Mouse (Mus musculus) MEL (cell line): Measurements from ENCODE around the gene Dnaic2.

ENCODE experiments used
- CHD1 ChIP-seq: IDR thresholded peaks from 2 replicates; pipeline ENCODE4 v1.6.1; 2012; ENCODE audit warnings: low read depth, mild to moderate bottlenecking, inconsistent platforms, low read length, improper control_type of control experiment
- CTCF ChIP-seq, 3 experiments: IDR thresholded peaks in 2 of 3; conservative IDR thresholded peaks in 1 of 3; 2 replicates each; pipeline ENCODE4 v1.5.1; 2011 to 2012; ENCODE audit warnings: low read length in 3 of 3, low read depth in 2 of 3, mild to moderate bottlenecking in 2 of 3, improper control_type of control experiment in 1 of 3, inconsistent platforms in 1 of 3, mixed read lengths in 1 of 3, moderate library complexity in 1 of 3; ENCODE audit not compliant: control insufficient read depth in 1 of 3, insufficient read depth in 1 of 3, poor library complexity in 1 of 3, severe bottlenecking in 1 of 3
- E2F4 ChIP-seq: IDR thresholded peaks from 2 replicates; pipeline ENCODE4 v1.6.1; 2011; ENCODE audit warnings: low read depth, low read length, improper control_type of control experiment, borderline replicate concordance
- EP300 ChIP-seq, 2 experiments: IDR thresholded peaks; 2 replicates each; pipeline ENCODE4 v1.6.1; 2011; ENCODE audit warnings: improper control_type of control experiment in 2 of 2, low read length in 2 of 2, low read depth in 1 of 2, mild to moderate bottlenecking in 1 of 2
- GATA1 ChIP-seq: IDR thresholded peaks from 2 replicates; pipeline ENCODE4 v1.6.1; 2011; ENCODE audit warnings: low read depth, low read length, improper control_type of control experiment
- HCFC1 ChIP-seq: IDR thresholded peaks from 2 replicates; pipeline ENCODE4 v1.6.1; 2012; ENCODE audit warnings: low read depth, mild to moderate bottlenecking, inconsistent platforms, low read length, improper control_type of control experiment, moderate library complexity
- JUND ChIP-seq: IDR thresholded peaks from 2 replicates; pipeline ENCODE4 v1.6.1; 2011; ENCODE audit warnings: low read depth, mild to moderate bottlenecking, improper control_type of control experiment, low read length
- MAFK ChIP-seq: IDR thresholded peaks from 2 replicates; pipeline ENCODE4 v1.6.1; 2011; ENCODE audit warnings: low read depth, mild to moderate bottlenecking, low read length, improper control_type of control experiment, borderline replicate concordance
- POLR2A ChIP-seq, 2 experiments: IDR thresholded peaks; 2 replicates each; pipeline ENCODE4 v1.6.1; 2011 to 2012; ENCODE audit warnings: low read length in 2 of 2, mild to moderate bottlenecking in 2 of 2, control low read depth in 1 of 2, improper control_type of control experiment in 1 of 2, low read depth in 1 of 2, moderate library complexity in 1 of 2; ENCODE audit not compliant: control insufficient read depth in 1 of 2, insufficient read depth in 1 of 2, poor library complexity in 1 of 2
- SMC3 ChIP-seq: IDR thresholded peaks from 2 replicates; pipeline ENCODE4 v1.6.1; 2011; ENCODE audit warnings: low read depth, low read length, improper control_type of control experiment
- ZKSCAN1 ChIP-seq: IDR thresholded peaks from 2 replicates; pipeline ENCODE4 v1.6.1; 2012; ENCODE audit warnings: low read depth, mild to moderate bottlenecking, inconsistent platforms, low read length, improper control_type of control experiment, moderate library complexity
- ZNF384 ChIP-seq: IDR thresholded peaks from 2 replicates; pipeline ENCODE4 v1.6.1; 2012; ENCODE audit warnings: low read depth, mild to moderate bottlenecking, inconsistent platforms, low read length, improper control_type of control experiment

GRCm38 (mm10) chr11:114797176-114797575 lies 70.0 kb downstream of the Dnaic2 start:
- TF ChIP-seq E2F4, result no peak
- TF ChIP-seq EP300 (IDR thresholded peaks at IDR 0.05; ENCODE audit: low read depth in 1 of 2, low read length in 2 of 2), result no peak
- TF ChIP-seq SMC3, result no peak
- TF ChIP-seq POLR2A (IDR thresholded peaks at IDR 0.05; ENCODE audit: control insufficient read depth in 1 of 2, insufficient read depth in 1 of 2, low read depth in 1 of 2, low read length in 2 of 2, poor library complexity in 1 of 2), result no peak
- no peak for TF ChIP-seq ZNF384
- TF ChIP-seq HCFC1, result no peak
- TF ChIP-seq MAFK, result no peak
- TF ChIP-seq CTCF (IDR thresholded peaks at IDR 0.05 in 2 of 3, conservative IDR thresholded peaks at IDR 0.05 in 1 of 3; ENCODE audit: control insufficient read depth in 1 of 3, insufficient read depth in 1 of 3, low read depth in 2 of 3, low read length in 3 of 3, poor library complexity in 1 of 3, severe bottlenecking in 1 of 3), result no peak
- TF ChIP-seq CHD1, result no peak
- no peak for TF ChIP-seq GATA1
- no peak for TF ChIP-seq JUND
- no peak for TF ChIP-seq ZKSCAN1
